Mouse (Mus musculus) intestine, postnatal 0 days (tissue): ENCODE data around the gene 1600014C23Rik. TPM values are rescaled to one million over a fixed set of nuclear protein-coding genes. Genes with fewer than 3 reads are reported as not detected.
A peak's percentile ranks its signal among the peaks of the same experiment; 100 is the strongest.

Source experiments
- ATAC-seq: fragments of 200-750 bp; cut with Nextera tagmentation; 2 replicates; pipeline ENCODE4 v1.8.0; 2017; ENCODE audit warnings: mild to moderate bottlenecking, moderate TSS enrichment, moderate library complexity
- H3K27ac ChIP-seq: fragments of 300-500 bp; sonication (generic); 2 replicates; pipeline ENCODE4 v1.5.1; 2014; ENCODE audit warnings: mild to moderate bottlenecking, low read depth, low read length, moderate library complexity
- H3K27me3 ChIP-seq: fragments of 300-500 bp; sonication (generic); replicated peaks from 2 replicates; pipeline ENCODE4 v1.6.1; 2014; ENCODE audit warnings: low read length, mixed read lengths; ENCODE audit not compliant: control insufficient read depth, insufficient read depth
- H3K36me3 ChIP-seq: fragments of 300-500 bp; sonication (generic); 2 replicates; pipeline ENCODE4 v1.6.1; 2014; ENCODE audit warnings: mild to moderate bottlenecking, moderate library complexity; ENCODE audit not compliant: control insufficient read depth, insufficient read depth
- H3K4me1 ChIP-seq: fragments of 300-500 bp; sonication (generic); replicated peaks from 2 replicates; pipeline ENCODE4 v1.6.1; 2014; ENCODE audit warnings: antibody characterized with exemption, low read length, mixed read lengths; ENCODE audit not compliant: control insufficient read depth, insufficient read depth
- H3K4me2 ChIP-seq: fragments of 300-500 bp; sonication (generic); replicated peaks from 2 replicates; pipeline ENCODE4 v1.6.1; 2014; ENCODE audit warnings: low read depth, mild to moderate bottlenecking, moderate library complexity
- H3K4me3 ChIP-seq: fragments of 300-500 bp; sonication (generic); 2 replicates; pipeline ENCODE4 v1.5.1; 2014; ENCODE audit warnings: low read depth, low read length
- H3K9ac ChIP-seq: fragments of 300-500 bp; sonication (generic); 2 replicates; pipeline ENCODE4 v1.6.1; 2014; ENCODE audit warnings: mild to moderate bottlenecking, low read depth, low read length
- H3K9me3 ChIP-seq: fragments of 300-500 bp; sonication (generic); 2 replicates; pipeline ENCODE4 v1.6.1; 2016; ENCODE audit warnings: mixed run types; ENCODE audit not compliant: control insufficient read depth
- CTCF ChIP-seq: sonication (generic); IDR thresholded peaks from 2 replicates; pipeline ENCODE4 v1.5.1; 2016; ENCODE audit warnings: low read depth, mild to moderate bottlenecking, control low read depth, antibody characterized with exemption, moderate library complexity
- WGBS: fragments of 180-500 bp; shearing (Covaris S2); extraction: QIAGEN DNeasy Blood & Tissue Kit; methylation state at CpG from one replicate; pipeline ENCODE4 v1.1.7; 2014; 5-methylcytosine and 5-hydroxymethylcytosine counted together
- polyA plus RNA-seq: library from polyadenylated mRNA; unstranded; fragments of >200 nt; fragmentation: Nextera tagmentation; extraction: Ambion mirVana; gene quantifications from 2 replicates; pipeline ENCODE4 v1.2.1, GENCODE M21; 2015

The 1600014C23Rik gene
- polyA plus RNA-seq, 1 experiment from 2014 or later = not detected

GRCm38 (mm10) chr17:45685171-45686092, 48.2 kb downstream of the 1600014C23Rik start:
- peak overlapping the region; percentile 98 for H3K4me2 ChIP-seq
- TF ChIP-seq CTCF = 0 out of 2 replicates have a peak, but pooled peaks have one; percentile 2
- peak overlapping the region; percentile 54 for H3K27ac ChIP-seq
- peak overlapping the region; percentile 79 for H3K9ac ChIP-seq
- under 1% methylated on average over 55 of the region's 58 CpGs for WGBS
- H3K4me3 ChIP-seq = peak overlapping the region; percentile 85
- no peaks in the 10 kb centered on the region for H3K36me3 ChIP-seq
- H3K27me3 ChIP-seq = no peaks in the 10 kb centered on the region
- no peaks in the 10 kb centered on the region for H3K9me3 ChIP-seq
- peak; percentile 61 for ATAC-seq
- H3K4me1 ChIP-seq = 0 out of 2 replicates have a peak, but pooled peaks cover 7% of the 10 kb centered on the region

- H3K9me3 ChIP-seq = no peaks in the 10 kb centered on the region
- 0 out of 2 replicates have a peak, but pooled peaks cover 7% of the 10 kb centered on the region for H3K4me1 ChIP-seq
- no peaks in the 10 kb centered on the region for H3K27me3 ChIP-seq
- no peak for ATAC-seq
- peak overlapping the region; percentile 85 for H3K4me3 ChIP-seq
- peak overlapping the region; percentile 98 for H3K4me2 ChIP-seq
- no peaks in the 10 kb centered on the region for H3K36me3 ChIP-seq
- no peak overlapping the region for H3K27ac ChIP-seq
- H3K9ac ChIP-seq = peak overlapping the region; percentile 79
- 39% methylated on average over 14 of the region's 14 CpGs for WGBS
- TF ChIP-seq CTCF = no peak
Observed at GRCm38 (mm10) chr17:45684667-45685131, 48.9 kb downstream of the 1600014C23Rik start.

Other genes starting within 250 kb of the 1600014C23Rik start
- 3.6 and 4.0 TPM in 2 replicates for gene Aars2, start 227.0 kb downstream of the 1600014C23Rik start, polyA plus RNA-seq
- not detected in 2 replicates for gene Tcte1, start 210.4 kb downstream of the 1600014C23Rik start, polyA plus RNA-seq
- gene Tmem151b, start 184.2 kb downstream of the 1600014C23Rik start, polyA plus RNA-seq = 0.68 TPM in 2 replicates
- gene Nfkbie, start 178.1 kb downstream of the 1600014C23Rik start, polyA plus RNA-seq = 3.8 and 4.0 TPM in 2 replicates
- gene Slc35b2, start 170.0 kb downstream of the 1600014C23Rik start, polyA plus RNA-seq = 77.7 and 79.5 TPM in 2 replicates
- gene Hsp90ab1, start 160.6 kb downstream of the 1600014C23Rik start, polyA plus RNA-seq = 483 and 505 TPM in 2 replicates
- 37.8 and 38.4 TPM in 2 replicates for gene Slc29a1, start 134.2 kb downstream of the 1600014C23Rik start, polyA plus RNA-seq
- 0.34 and 0.38 TPM in 2 replicates for gene Mymx, start 131.7 kb downstream of the 1600014C23Rik start, polyA plus RNA-seq
- not detected in 2 replicates for gene Capn11, start 74.5 kb downstream of the 1600014C23Rik start, polyA plus RNA-seq
- 120 and 127 TPM in 2 replicates for gene Mrpl14, start 47.5 kb downstream of the 1600014C23Rik start, polyA plus RNA-seq
- gene Tmem63b, start 46.9 kb downstream of the 1600014C23Rik start, polyA plus RNA-seq = 22.6 and 24.7 TPM in 2 replicates